Mouse (Mus musculus): Measurements from ENCODE around the gene Nufip2. TPM values are rescaled to one million over a fixed set of nuclear protein-coding genes. Genes with fewer than 3 reads are reported as not detected.

Gene Nufip2
- total and polyA plus RNA-seq, 3 experiments: 24.7 to 56.1 (median 50.5) TPM

GRCm38 (mm10) chr11:77762783-77763672 is 77.1 kb downstream of the Nufip2 start, which contains the start of gene Myo18a (continued):
- TF ChIP-seq POLR2AphosphoS5 (IDR thresholded peaks at IDR 0.05; ENCODE audit: borderline replicate concordance, low read depth, low read length) (no peak), CTCF (IDR thresholded peaks at IDR 0.05 in 2 of 3, conservative IDR thresholded peaks at IDR 0.05 in 1 of 3; ENCODE audit: control insufficient read depth in 1 of 3, insufficient read depth in 1 of 3, low read depth in 2 of 3, low read length in 3 of 3, poor library complexity in 1 of 3, severe bottlenecking in 1 of 3) (peak; percentile 56 to 98 (median 92)), JUND (IDR thresholded peaks at IDR 0.05; ENCODE audit: low read depth, low read length) (no peak), TCF12 (IDR thresholded peaks at IDR 0.05; ENCODE audit: low read depth, low read length) (0 out of 2 replicates have a peak, but pooled peaks have one; percentile 18), USF2 (IDR thresholded peaks at IDR 0.05; ENCODE audit: borderline replicate concordance in 1 of 2, insufficient read depth in 1 of 2, low read depth in 1 of 2, low read length in 2 of 2) (no peak), UBTF (IDR thresholded peaks at IDR 0.05; ENCODE audit: borderline replicate concordance, insufficient read depth, low read depth, low read length) (0 out of 2 replicates have a peak, but pooled peaks have one; percentile 86), TAL1 (IDR thresholded peaks at IDR 0.05; ENCODE audit: low read length) (no peak), RAD21 (IDR thresholded peaks at IDR 0.05; ENCODE audit: low read depth, low read length) (peak; percentile 54), NELFE (IDR thresholded peaks at IDR 0.05; ENCODE audit: low read depth, low read length) (peak; percentile 64), ZC3H11A (IDR thresholded peaks at IDR 0.05; ENCODE audit: low read depth, low read length) (peak; percentile 44)

GRCm38 (mm10) chr11:77763673-77764340 is 77.9 kb downstream of the Nufip2 start:
- Histone ChIP-seq H3K9ac (ENCODE audit: control insufficient read depth, low read depth, low read length, poor library complexity, severe bottlenecking) (peak overlapping the region; percentile 89), H3K4me3 (ENCODE audit: control insufficient read depth in 1 of 2, insufficient read depth in 1 of 2, low read depth in 2 of 2, low read length in 2 of 2) (peak overlapping the region; percentile 80 to 98), H3K4me1 (ENCODE audit: control insufficient read depth in 1 of 2, insufficient read depth in 2 of 2, low read length in 2 of 2) (peaks cover 0 to 12% of the 10 kb centered on the region in 2 experiments; a peak in 3 of 4 replicates), H3K27me3 (ENCODE audit: control insufficient read depth in 1 of 2, insufficient read depth in 2 of 2, low read length in 2 of 2) (peaks cover 0 to 7% of the 10 kb centered on the region in 2 experiments; a peak in 2 of 4 replicates), H3K27ac (ENCODE audit: control insufficient read depth, low read depth, low read length) (no peak overlapping the region), H3K36me3 (ENCODE audit: control insufficient read depth in 1 of 2, insufficient read depth in 2 of 2, low read length in 2 of 2) (no peaks in the 10 kb centered on the region), H3K79me2 (ENCODE audit: control insufficient read depth, insufficient read depth, low read length, poor library complexity) (peaks cover 5% of the 10 kb centered on the region), H3K9me3 (replicated peaks; ENCODE audit: insufficient read depth, low read length) (no peaks in the 10 kb centered on the region)
- TF ChIP-seq USF1 (IDR thresholded peaks at IDR 0.05; ENCODE audit: low read depth, low read length) (0 out of 2 replicates have a peak, but pooled peaks have one; percentile 44), MAZ (IDR thresholded peaks at IDR 0.05; ENCODE audit: low read depth, low read length) (no peak; the same call in 1 of the 2 replicates), MAX (IDR thresholded peaks at IDR 0.05; ENCODE audit: low read length) (peak; percentile 66), POLR2A (IDR thresholded peaks at IDR 0.05; ENCODE audit: control insufficient read depth in 1 of 2, insufficient read depth in 1 of 2, low read depth in 1 of 2, low read length in 2 of 2, poor library complexity in 1 of 2) (0 out of 4 replicates have a peak, but pooled peaks of 1 of the 2 experiments have one; percentile 11), ZC3H11A (IDR thresholded peaks at IDR 0.05; ENCODE audit: low read depth, low read length) (0 out of 2 replicates have a peak, but pooled peaks have one; percentile 10)
- DNase-seq (ENCODE audit: low read depth, low spot score): peak; percentile 62
